22 mouse cellular contexts compared by ENCODE assay signal in the genomic region with DNA sequence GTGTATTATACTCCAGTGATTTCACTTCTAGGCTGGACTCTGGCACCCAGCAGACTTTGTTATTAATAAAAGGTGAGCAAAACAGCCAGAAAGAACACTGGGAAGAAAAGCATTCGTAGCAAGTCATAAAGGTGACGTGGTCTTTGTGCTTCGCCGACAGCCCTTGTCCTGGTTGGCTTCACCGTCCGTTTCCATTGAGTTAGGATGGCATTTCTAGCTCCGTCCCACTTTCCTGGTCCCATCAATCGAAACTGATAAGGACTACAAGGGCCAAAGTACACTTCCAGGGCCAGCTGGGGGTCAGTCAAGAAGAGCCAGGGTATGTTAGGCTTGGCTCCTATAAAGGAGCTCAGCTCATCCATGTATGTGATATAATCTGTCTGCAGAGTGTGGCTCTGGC. TPM values are rescaled to one million over a fixed set of nuclear protein-coding genes. Genes with fewer than 3 reads are reported as not detected.
"Had no signal": no experiment of that assay in that cellular context is flagged by ENCODE, and none has a peak within 500 bp of the region (broad histone marks: within the 10 kb centered on the region; RNA-seq: fewer than 3 reads in every experiment).

No protein-coding gene starts in this region.

- H3K27me3 ChIP-seq: neural tube, embryonic 13.5 days; neural tube, embryonic 15.5 days; stomach, embryonic 15.5 days had no signal

- H3K9me3 ChIP-seq: neural tube, embryonic 13.5 days; neural tube, embryonic 15.5 days; stomach, embryonic 15.5 days had no signal

- H3K4me2 ChIP-seq: neural tube, embryonic 13.5 days; neural tube, embryonic 15.5 days; stomach, embryonic 15.5 days had no signal

- H3K9ac ChIP-seq: neural tube, embryonic 13.5 days; neural tube, embryonic 15.5 days; stomach, embryonic 15.5 days had no signal

- H3K4me1 ChIP-seq: neural tube, embryonic 13.5 days; neural tube, embryonic 15.5 days; stomach, embryonic 15.5 days had no signal

- DNase-seq: retina, postnatal 1 day; right cerebral cortex, adult 18-20 months; right cerebral cortex, postnatal 14 days; right cerebral cortex, postnatal 25 days; right cerebral cortex, postnatal 4 days; spleen, adult 18-20 months; thymus, adult 18-20 months; thymus, adult 2 months; thymus, postnatal 14 days; thymus, postnatal 25 days; thymus, postnatal 36 days; thymus, postnatal 4 days had no signal

- H3K27ac ChIP-seq: neural tube, embryonic 13.5 days; neural tube, embryonic 15.5 days; stomach, embryonic 15.5 days; stomach, postnatal 0 days had no signal

- H3K36me3 ChIP-seq: neural tube, embryonic 13.5 days; neural tube, embryonic 15.5 days; stomach, embryonic 15.5 days had no signal

- H3K4me3 ChIP-seq: neural tube, embryonic 13.5 days; neural tube, embryonic 15.5 days; stomach, embryonic 15.5 days had no signal

RNA-seq across cellular contexts. Expression of gene Fmo2, which starts 18.1 kb away (rescaled TPM):
- polyA plus RNA-seq: neural tube, embryonic 14.5 days had no signal

RNA-seq across cellular contexts. Expression of gene Fmo6, which starts 20.7 kb away (rescaled TPM):
- total RNA-seq: neutrophil, adult 5-6 weeks had no signal
- polyA plus RNA-seq: neural tube, embryonic 13.5 days; neural tube, embryonic 14.5 days; small intestine, adult 2 months; spleen, adult 2 months; stomach, embryonic 16.5 days; thymus, postnatal 0 days had no signal

RNA-seq across cellular contexts. Expression of gene Fmo1, which starts 50.3 kb away (rescaled TPM):
- total RNA-seq: neutrophil, adult 5-6 weeks had no signal
